Mouse (Mus musculus) liver, adult (tissue): ENCODE results near the gene Cplane1.

Source experiments
- GATA4 ChIP-seq: IDR thresholded peaks from 2 replicates; pipeline ENCODE4 v1.6.1; 2014; ENCODE audit warnings: mild to moderate bottlenecking, low read length; ENCODE audit not compliant: insufficient replicate concordance

Gene Cplane1

GRCm38 (mm10) chr15:8168591-8169265, at the start of gene Cplane1:
Cplane1 (plus strand) TSS chr15:8169106.
- TF ChIP-seq GATA4: no peak

GRCm38 (mm10) chr15:8129281-8129680, 39.6 kb upstream of the Cplane1 start:
- TF ChIP-seq GATA4: no peak

- no peak for TF ChIP-seq GATA4
These were observed 37.6 kb upstream of the Cplane1 start for GRCm38 (mm10) chr15:8131268-8131667.

GRCm38 (mm10) chr15:8131761-8132160, 37.1 kb upstream of the Cplane1 start:
- no peak for TF ChIP-seq GATA4

- TF ChIP-seq GATA4: no peak
These were observed 33.3 kb upstream of the Cplane1 start for GRCm38 (mm10) chr15:8135606-8136005.

GRCm38 (mm10) chr15:8161841-8162240, 7.1 kb upstream of the Cplane1 start:
- no peak for TF ChIP-seq GATA4

- no peak for TF ChIP-seq GATA4
These were observed 400 bp downstream of the Cplane1 start for GRCm38 (mm10) chr15:8169266-8169746.

GRCm38 (mm10) chr15:8189563-8189962, 20.7 kb downstream of the Cplane1 start:
- no peak for TF ChIP-seq GATA4

GRCm38 (mm10) chr15:8190435-8190834, 21.5 kb downstream of the Cplane1 start:
- no peak for TF ChIP-seq GATA4

- TF ChIP-seq GATA4: no peak
These were observed 31.4 kb downstream of the Cplane1 start for GRCm38 (mm10) chr15:8200317-8200716.

- no peak for TF ChIP-seq GATA4
These were observed 39.5 kb downstream of the Cplane1 start for GRCm38 (mm10) chr15:8208362-8208761.

- no peak for TF ChIP-seq GATA4
These were observed 45.9 kb downstream of the Cplane1 start for GRCm38 (mm10) chr15:8214811-8215210.

- TF ChIP-seq GATA4: no peak
These were observed 97.0 kb downstream of the Cplane1 start for GRCm38 (mm10) chr15:8265946-8266345.

- TF ChIP-seq GATA4: no peak
These were observed 98.3 kb downstream of the Cplane1 start for GRCm38 (mm10) chr15:8267211-8267610.

GRCm38 (mm10) chr15:8268231-8268630, 99.3 kb downstream of the Cplane1 start:
- TF ChIP-seq GATA4: no peak

- no peak for TF ChIP-seq GATA4
These were observed 103.0 kb downstream of the Cplane1 start for GRCm38 (mm10) chr15:8271952-8272351.

- no peak for TF ChIP-seq GATA4
These were observed 110.4 kb downstream of the Cplane1 start for GRCm38 (mm10) chr15:8279320-8279779.
